Mouse (Mus musculus) CH12.LX (cell line): ENCODE results near the gene Ank3. TPM values are rescaled to one million over a fixed set of nuclear protein-coding genes. Genes with fewer than 3 reads are reported as not detected.

Source experiments
- DNase-seq: peaks from one replicate; pipeline ENCODE4 v3.0.0-alpha.2; 2013; ENCODE audit errors: extremely low read depth
- H3K27ac ChIP-seq: 2 replicates; pipeline ENCODE4 v1.5.1; 2012; ENCODE audit warnings: low read depth, mild to moderate bottlenecking, control low read depth, moderate library complexity; ENCODE audit not compliant: insufficient read depth
- H3K27me3 ChIP-seq: replicated peaks from 2 replicates; pipeline ENCODE3; 2012; ENCODE audit warnings: inconsistent platforms
- H3K36me3 ChIP-seq, 2 experiments: replicated peaks in 1 of 2; 2 replicates each; pipeline versions ENCODE3 to v1.6.1; 2012; ENCODE audit warnings: inconsistent platforms in 1 of 2, low read length in 1 of 2, mild to moderate bottlenecking in 1 of 2, mixed read lengths in 1 of 2, moderate library complexity in 1 of 2; ENCODE audit not compliant: control insufficient read depth in 1 of 2, insufficient read depth in 1 of 2
- H3K4me1 ChIP-seq, 2 experiments: 2 replicates each; pipeline ENCODE4 v1.6.1; 2012; ENCODE audit warnings: inconsistent platforms in 1 of 2, moderate library complexity in 1 of 2; ENCODE audit not compliant: insufficient read depth in 2 of 2, control insufficient read depth in 1 of 2
- H3K4me2 ChIP-seq: 2 replicates; pipeline ENCODE4 v1.6.1; 2012; ENCODE audit warnings: low read depth, mild to moderate bottlenecking, control low read depth; ENCODE audit not compliant: poor library complexity, insufficient read depth, severe bottlenecking
- H3K4me3 ChIP-seq, 3 experiments: fragments of 150-350 bp in 1 of 3; sonication (generic) in 1 of 3; replicated peaks in 1 of 3; 2 replicates each; pipeline versions ENCODE3 to v1.5.1; 2011 to 2012; ENCODE audit warnings: low read depth in 2 of 3, low read length in 2 of 3, mild to moderate bottlenecking in 2 of 3, moderate library complexity in 2 of 3, control low read depth in 1 of 3, improper control_type of control experiment in 1 of 3, inconsistent platforms in 1 of 3, mixed read lengths in 1 of 3; ENCODE audit not compliant: poor library complexity in 1 of 3
- H3K79me2 ChIP-seq: replicated peaks from 2 replicates; pipeline ENCODE4 v1.6.1; 2012; ENCODE audit warnings: mild to moderate bottlenecking, moderate library complexity; ENCODE audit not compliant: control insufficient read depth, poor library complexity, insufficient read depth, severe bottlenecking; ENCODE audit errors: extremely low read depth
- H3K9ac ChIP-seq: 2 replicates; pipeline ENCODE4 v1.6.1; 2012; ENCODE audit warnings: low read depth, mild to moderate bottlenecking, control low read depth, moderate library complexity; ENCODE audit not compliant: insufficient read depth
- H3K9me3 ChIP-seq: replicated peaks from 2 replicates; pipeline ENCODE3; 2012; ENCODE audit warnings: low read length, inconsistent platforms, mixed read lengths
- BHLHE40 ChIP-seq: IDR thresholded peaks from 2 replicates; pipeline ENCODE4 v1.6.1; 2011; ENCODE audit warnings: mild to moderate bottlenecking, low read depth, low read length, improper control_type of control experiment
- CHD1 ChIP-seq: IDR thresholded peaks from 2 replicates; pipeline ENCODE4 v1.6.1; 2012; ENCODE audit warnings: low read depth, low read length, improper control_type of control experiment, inconsistent platforms
- CHD2 ChIP-seq: IDR thresholded peaks from 2 replicates; pipeline ENCODE4 v1.6.1; 2011; ENCODE audit warnings: low read length, improper control_type of control experiment
- E2F4 ChIP-seq: IDR thresholded peaks from 2 replicates; pipeline ENCODE4 v1.6.1; 2011; ENCODE audit warnings: low read depth, low read length, improper control_type of control experiment; ENCODE audit not compliant: insufficient replicate concordance
- EP300 ChIP-seq: IDR thresholded peaks from 2 replicates; pipeline ENCODE4 v1.6.1; 2011; ENCODE audit warnings: low read length, improper control_type of control experiment
- ETS1 ChIP-seq: conservative IDR thresholded peaks from 2 replicates; pipeline ENCODE4 v1.6.1; 2012; ENCODE audit warnings: low read depth, mild to moderate bottlenecking, inconsistent platforms, low read length, improper control_type of control experiment, moderate library complexity
- HCFC1 ChIP-seq: IDR thresholded peaks from 2 replicates; pipeline ENCODE4 v1.6.1; 2012; ENCODE audit warnings: low read depth, mild to moderate bottlenecking, inconsistent platforms, low read length, improper control_type of control experiment
- IRF4 ChIP-seq: IDR thresholded peaks from 2 replicates; pipeline ENCODE4 v1.6.1; 2014; ENCODE audit warnings: low read depth, mild to moderate bottlenecking, inconsistent platforms, low read length, improper control_type of control experiment
- JUN ChIP-seq: IDR thresholded peaks from 2 replicates; pipeline ENCODE4 v1.6.1; 2011; ENCODE audit warnings: low read depth, mild to moderate bottlenecking, low read length, improper control_type of control experiment, moderate library complexity; ENCODE audit not compliant: insufficient read depth
- JUND ChIP-seq: conservative IDR thresholded peaks from 2 replicates; pipeline ENCODE4 v1.6.1; 2011; ENCODE audit warnings: low read depth, low read length, improper control_type of control experiment
- MAFK ChIP-seq: IDR thresholded peaks from 2 replicates; pipeline ENCODE4 v1.6.1; 2011; ENCODE audit warnings: low read length, improper control_type of control experiment; ENCODE audit not compliant: insufficient replicate concordance
- MAX ChIP-seq: IDR thresholded peaks from 2 replicates; pipeline ENCODE4 v1.6.1; 2011; ENCODE audit warnings: low read length, improper control_type of control experiment
- MAZ ChIP-seq: IDR thresholded peaks from 2 replicates; pipeline ENCODE4 v1.6.1; 2012; ENCODE audit warnings: low read depth, mild to moderate bottlenecking, inconsistent platforms, low read length, improper control_type of control experiment, moderate library complexity
- MXI1 ChIP-seq: IDR thresholded peaks from 2 replicates; pipeline ENCODE4 v1.6.1; 2011; ENCODE audit warnings: mild to moderate bottlenecking, low read depth, low read length, improper control_type of control experiment
- MYC ChIP-seq: IDR thresholded peaks from 2 replicates; pipeline ENCODE4 v1.6.1; 2011; ENCODE audit warnings: low read depth, mild to moderate bottlenecking, improper control_type of control experiment, low read length
- NELFE ChIP-seq: IDR thresholded peaks from 2 replicates; pipeline ENCODE4 v1.6.1; 2011; ENCODE audit warnings: low read depth, low read length, improper control_type of control experiment
- NRF1 ChIP-seq: IDR thresholded peaks from 2 replicates; pipeline ENCODE4 v1.6.1; 2014; ENCODE audit warnings: low read depth, mild to moderate bottlenecking, inconsistent platforms, low read length, improper control_type of control experiment, moderate library complexity
- PAX5 ChIP-seq: IDR thresholded peaks from 2 replicates; pipeline ENCODE4 v1.6.1; 2012; ENCODE audit warnings: low read length, inconsistent platforms, mixed read lengths
- POLR2A ChIP-seq: IDR thresholded peaks from 2 replicates; pipeline ENCODE4 v1.6.1; 2011; ENCODE audit warnings: low read depth, mild to moderate bottlenecking, improper control_type of control experiment, low read length
- RAD21 ChIP-seq: IDR thresholded peaks from 2 replicates; pipeline ENCODE4 v1.6.1; 2011; ENCODE audit warnings: low read depth, mild to moderate bottlenecking, low read length, improper control_type of control experiment, moderate library complexity
- SMC3 ChIP-seq: IDR thresholded peaks from 2 replicates; pipeline ENCODE4 v1.6.1; 2011; ENCODE audit warnings: low read depth, low read length, improper control_type of control experiment
- TCF12 ChIP-seq: IDR thresholded peaks from 2 replicates; pipeline ENCODE4 v1.6.1; 2014; ENCODE audit warnings: low read depth, mild to moderate bottlenecking, inconsistent platforms, low read length, improper control_type of control experiment
- UBTF ChIP-seq: IDR thresholded peaks from 2 replicates; pipeline ENCODE4 v1.6.1; 2012; ENCODE audit warnings: low read depth, mild to moderate bottlenecking, inconsistent platforms, low read length, improper control_type of control experiment, moderate library complexity
- USF1 ChIP-seq: IDR thresholded peaks from 2 replicates; pipeline ENCODE4 v1.6.1; 2014; ENCODE audit warnings: low read depth, mild to moderate bottlenecking, inconsistent platforms, low read length, improper control_type of control experiment
- USF2 ChIP-seq: conservative IDR thresholded peaks from 2 replicates; pipeline ENCODE4 v1.6.1; 2011; ENCODE audit warnings: low read depth, low read length, improper control_type of control experiment
- ZMIZ1 ChIP-seq: IDR thresholded peaks from 2 replicates; pipeline ENCODE4 v1.6.1; 2012; ENCODE audit warnings: low read depth, mild to moderate bottlenecking, inconsistent platforms, low read length, improper control_type of control experiment
- ZNF384 ChIP-seq: IDR thresholded peaks from 2 replicates; pipeline ENCODE4 v1.6.1; 2012; ENCODE audit warnings: low read depth, low read length, improper control_type of control experiment, inconsistent platforms
- dilution Hi-C: fragments of 300-500 bp; cut with MboI; formaldehyde crosslinking; loops from 2 replicates; pipeline ENCODE4 v1.14.3; 2020; ENCODE audit warnings: low sequenced_read_pairs; ENCODE audit not compliant: extremely low pct_unique_long_range_greater_than_20kb, extremely low pct_ligation_motif_present
- in situ Hi-C: fragments of 300-500 bp; cut with MboI; formaldehyde crosslinking; loops from 3 replicates; pipeline ENCODE4 v1.14.3; 2019; ENCODE audit warnings: low sequenced_read_pairs, low pct_ligation_motif_present, low pct_unique_long_range_greater_than_20kb, mixed read lengths
- polyA plus RNA-seq: library from polyadenylated mRNA; unstranded; fragments of >175 nt; gene quantifications from 2 replicates; pipeline ENCODE4 v1.2.1, GENCODE M21; 2012; ENCODE audit warnings: low read depth; ENCODE audit not compliant: insufficient read length
- total RNA-seq, 2 experiments: library from RNA; depleted of rRNA; stranded (reverse); fragments of 300-350 nt in 1 of 2; fragments of >200 nt in 1 of 2; gene quantifications; 2 replicates each; pipeline ENCODE4 v1.2.3; 2012 to 2014

Ank3 gene
- total and polyA plus RNA-seq, 3 experiments, result 4.7 to 8.3 (median 6.2) TPM

DNA sequence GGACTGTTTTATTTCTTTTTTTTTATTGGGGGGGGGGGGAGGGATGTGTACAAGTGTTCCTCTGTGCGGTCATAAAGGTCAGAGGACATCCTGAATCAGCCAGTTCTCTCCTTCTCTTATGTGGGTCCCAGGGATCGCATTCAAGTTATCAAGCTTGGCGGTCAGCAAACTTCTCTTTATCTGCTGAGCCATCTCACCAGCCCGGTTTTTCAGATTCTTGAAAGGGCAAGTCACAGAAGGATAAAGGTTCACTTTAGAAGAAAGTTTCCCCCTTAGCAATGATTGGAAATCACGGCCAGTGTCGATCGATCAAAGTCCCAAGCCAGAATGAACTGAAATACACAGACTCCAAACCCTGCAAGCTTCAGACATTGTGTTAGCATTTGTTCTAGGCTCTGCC is 651.2 kb downstream of the Ank3 start:
- TF ChIP-seq TCF12, result no peak
- no peaks in the 10 kb centered on the region for H3K79me2 ChIP-seq
- H3K4me2 ChIP-seq, result no peak overlapping the region
- no peak for DNase-seq
- H3K9me3 ChIP-seq, result peaks cover 9% of the 10 kb centered on the region
- dilution Hi-C loops (no loop called here), in situ Hi-C loops (no loop called here)
- no peak overlapping the region for H3K4me3 ChIP-seq
- H3K27ac ChIP-seq, result no peak overlapping the region
- H3K4me1 ChIP-seq, result peaks cover 3 to 9% of the 10 kb centered on the region in 2 experiments
- H3K9ac ChIP-seq, result no peak overlapping the region
- no peaks in the 10 kb centered on the region for H3K36me3 ChIP-seq
- peaks cover 5% of the 10 kb centered on the region for H3K27me3 ChIP-seq

DNA sequence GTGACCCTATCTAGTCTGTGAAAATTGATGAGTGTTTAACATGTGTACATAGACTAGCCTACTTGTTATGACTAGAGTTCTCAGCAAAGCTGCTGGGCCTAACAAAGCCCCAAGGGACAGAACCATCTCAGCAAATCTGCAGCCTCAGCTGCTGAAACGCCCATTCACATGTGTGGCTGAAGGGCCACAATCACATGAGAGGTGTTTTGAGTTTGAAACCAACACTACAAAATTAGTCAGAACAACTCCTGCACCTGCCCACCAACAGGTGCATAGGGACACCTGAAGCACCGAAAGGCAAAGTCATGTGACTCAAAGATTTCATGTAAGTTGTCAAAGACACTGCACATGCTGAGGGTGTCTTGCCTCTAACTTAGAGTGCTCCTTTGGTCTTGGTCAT is 656.7 kb downstream of the Ank3 start:
- dilution Hi-C loops (no loop called here), in situ Hi-C loops (no loop called here)
- no peaks in the 10 kb centered on the region for H3K36me3 ChIP-seq
- TF ChIP-seq RAD21 (no peak), SMC3 (no peak), MAFK (0 out of 2 replicates have a peak, but pooled peaks have one; percentile 40), MYC (no peak), E2F4 (no peak), MAZ (no peak), USF2 (no peak), CHD2 (no peak), HCFC1 (no peak), NRF1 (no peak), NELFE (no peak), ETS1 (peak; percentile 50; the same call in 1 of the 2 replicates), MAX (no peak), POLR2A (no peak), USF1 (peak; percentile 15; the same call in 1 of the 2 replicates), JUN (no peak), UBTF (no peak), PAX5 (no peak), IRF4 (no peak), ZNF384 (no peak), BHLHE40 (peak; percentile 86), TCF12 (peak; percentile 89), EP300 (peak; percentile 41; the same call in 1 of the 2 replicates), MXI1 (no peak), ZMIZ1 (no peak), CHD1 (no peak), JUND (no peak)
- DNase-seq, result peak; percentile 27
- peaks cover 9% of the 10 kb centered on the region for H3K9me3 ChIP-seq
- peaks cover 17% of the 10 kb centered on the region for H3K27me3 ChIP-seq
- H3K79me2 ChIP-seq, result no peaks in the 10 kb centered on the region
- H3K4me2 ChIP-seq, result no peak overlapping the region
- no peak overlapping the region for H3K9ac ChIP-seq
- H3K27ac ChIP-seq, result no peak overlapping the region
- H3K4me3 ChIP-seq, result no peak overlapping the region
- peaks cover 0 to 14% of the 10 kb centered on the region in 2 experiments; a peak in 2 of 4 replicates for H3K4me1 ChIP-seq
